Mouse (Mus musculus) erythroblast, embryonic 14.5 days (primary cell): ENCODE data around the gene Glp2r.

ENCODE experiments used
- GATA1 ChIP-seq: IDR thresholded peaks from 2 replicates; pipeline ENCODE4 v1.6.1; 2012; ENCODE audit warnings: low read length, inconsistent platforms, mixed read lengths
- TAL1 ChIP-seq: IDR thresholded peaks from 3 replicates; pipeline ENCODE4 v1.6.1; 2012; ENCODE audit warnings: low read length, inconsistent platforms, mixed read lengths

DNA sequence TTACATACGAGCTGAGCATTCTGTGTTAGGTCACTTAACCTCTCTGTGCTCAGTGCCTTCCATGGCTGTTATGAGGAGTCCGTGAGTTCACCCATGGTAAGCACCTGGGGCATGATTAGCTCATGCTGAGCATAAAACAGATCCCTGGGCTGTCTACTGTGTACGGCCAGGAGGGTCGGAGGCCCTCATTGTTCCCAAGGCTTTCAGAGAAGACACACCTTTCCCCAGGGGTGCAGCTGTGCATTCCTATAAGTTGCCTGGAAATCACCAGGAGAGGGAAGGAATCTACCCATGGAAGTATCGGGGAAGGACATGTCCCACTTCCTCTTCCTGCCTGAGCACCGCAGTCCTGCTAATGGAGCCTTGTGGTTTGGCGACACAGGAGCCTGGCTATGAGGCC lies 114.6 kb downstream of the Glp2r start:
- no peak for TF ChIP-seq TAL1
- no peak for TF ChIP-seq GATA1
